ENCODE assay signal across 7 mouse cellular contexts in genomic region chr8:83662421-83662826, GRCm38 (mm10). TPM values are rescaled to one million over a fixed set of nuclear protein-coding genes. Genes with fewer than 3 reads are reported as not detected.
DNase-seq lines count a peak whose midpoint lies in the region; ATAC-seq and TF ChIP-seq lines count a peak whose summit lies in the region.

No protein-coding gene starts in this region.

- TF ChIP-seq POLR2A in small intestine, adult 2 months (IDR thresholded peaks at IDR 0.05; ENCODE audit: low read depth, low read length): no peak; the same call in 1 of the 2 replicates

- no peak overlapping the region for H3K4me3 ChIP-seq in intestine, embryonic 16.5 days (ENCODE audit: low read length)
- H3K4me3 ChIP-seq in midbrain, embryonic 11.5 days (ENCODE audit: low read depth, low read length): no peak overlapping the region
- no peak overlapping the region for H3K4me3 ChIP-seq in small intestine, adult 2 months (ENCODE audit: low read depth, low read length)

- peak overlapping the region; percentile 72 for H3K27ac ChIP-seq in intestine, embryonic 16.5 days (ENCODE audit: low read length)
- H3K27ac ChIP-seq in midbrain, embryonic 11.5 days (ENCODE audit: low read depth, low read length): no peak overlapping the region
- H3K27ac ChIP-seq in small intestine, adult 2 months (ENCODE audit: insufficient read depth, low read depth, low read length): no peak overlapping the region

- H3K4me1 ChIP-seq in intestine, embryonic 16.5 days (ENCODE audit: control insufficient read depth, insufficient read depth, low read length): peaks cover 66% of the 10 kb centered on the region
- H3K4me1 ChIP-seq in midbrain, embryonic 11.5 days (ENCODE audit: control insufficient read depth, insufficient read depth, low read length): peaks cover 17% of the 10 kb centered on the region
- peaks cover 19% of the 10 kb centered on the region for H3K4me1 ChIP-seq in small intestine, adult 2 months (ENCODE audit: control insufficient read depth, insufficient read depth, insufficient read length, low read length)

- peak; percentile 95 for TF ChIP-seq CTCF in small intestine, adult 2 months (IDR thresholded peaks at IDR 0.05; ENCODE audit: extremely low read depth, insufficient read length, insufficient replicate concordance, low read depth, low read length)

- H3K4me2 ChIP-seq in intestine, embryonic 16.5 days (ENCODE audit: low read depth, low read length): 0 out of 2 replicates have a peak overlapping the region, but pooled peaks have one; percentile 14
- H3K4me2 ChIP-seq in midbrain, embryonic 11.5 days: no peak overlapping the region

- peak; percentile 59 for ATAC-seq in intestine, embryonic 16.5 days
- ATAC-seq in midbrain, embryonic 11.5 days (ENCODE audit: low FRiP score): peak; percentile 58

- H3K9ac ChIP-seq in intestine, embryonic 16.5 days (ENCODE audit: low read depth, low read length): peak overlapping the region; percentile 44
- H3K9ac ChIP-seq in midbrain, embryonic 11.5 days (ENCODE audit: low read length): no peak overlapping the region

- no peaks in the 10 kb centered on the region for H3K9me3 ChIP-seq in intestine, embryonic 16.5 days (ENCODE audit: control insufficient read depth, low read length)
- H3K9me3 ChIP-seq in midbrain, embryonic 11.5 days (ENCODE audit: control insufficient read depth, low read length): no peaks in the 10 kb centered on the region

- no peaks in the 10 kb centered on the region for H3K27me3 ChIP-seq in intestine, embryonic 16.5 days (replicated peaks; ENCODE audit: control insufficient read depth, insufficient read depth, low read length)
- H3K27me3 ChIP-seq in midbrain, embryonic 11.5 days (ENCODE audit: control insufficient read depth, insufficient read depth, low read length): peaks cover under 1% of the 10 kb centered on the region
- no peaks in the 10 kb centered on the region for H3K27me3 ChIP-seq in small intestine, adult 2 months (ENCODE audit: control insufficient read depth, insufficient read depth, low read length)

- H3K36me3 ChIP-seq in intestine, embryonic 16.5 days (ENCODE audit: control insufficient read depth, insufficient read depth, low read length): no peaks in the 10 kb centered on the region
- no peaks in the 10 kb centered on the region; the same call in 1 of the 2 replicates for H3K36me3 ChIP-seq in midbrain, embryonic 11.5 days (ENCODE audit: control insufficient read depth, insufficient read depth, low read length)
- no peaks in the 10 kb centered on the region for H3K36me3 ChIP-seq in small intestine, adult 2 months (ENCODE audit: control insufficient read depth, insufficient read depth, low read length)

- 13% methylated on average over 4 of the region's 4 CpGs for WGBS in intestine, embryonic 16.5 days
- 9% methylated on average over 4 of the region's 4 CpGs for WGBS in midbrain, embryonic 11.5 days
- WGBS in small intestine, adult 2 months: 5% methylated on average over 4 of the region's 4 CpGs

- intact Hi-C loops in gastrocnemius, postnatal 36 days (cut with DNase I): loop anchor here (5.0 kb wide), 2 partner anchors 235 to 295 kb away; partner anchors contain the start of genes Asf1b and Gm10644
- intact Hi-C loops in left cerebral cortex, postnatal 36 days (cut with DNase I): loop anchor here (5.0 kb wide), 2 partner anchors 35 to 235 kb away; partner anchors contain the start of gene Pkn1

- peak; percentile 86 to 90 for DNase-seq in adrenal gland, adult 18-20 months (ENCODE audit: low spot score in 2 of 2)
- DNase-seq in embryo, embryonic 11 days: peak; percentile 90
- peak; percentile 88 to 94 for DNase-seq in gastrocnemius, postnatal 36 days
- peak; percentile 84 to 85 for DNase-seq in left cerebral cortex, postnatal 36 days (ENCODE audit: low spot score in 2 of 2)
- peak; percentile 99 for DNase-seq in midbrain, embryonic 11.5 days (ENCODE audit: low spot score, missing footprints)

RNA-seq across cellular contexts. Expression of gene Ptger1, which starts 4.1 kb away (rescaled TPM):
- under 1 TPM; 0.45 to 0.99 TPM for total RNA-seq in adrenal gland, adult 18-20 months (2021)
- total RNA-seq in gastrocnemius, postnatal 36 days (2021): under 1 TPM; 0.10 to 0.12 TPM
- 1.2 and 1.5 TPM in 2 replicates for polyA plus RNA-seq in intestine, embryonic 16.5 days (2015; fragmentation: Nextera tagmentation; extraction: Ambion mirVana)
- total RNA-seq in left cerebral cortex, postnatal 36 days (2021): 1 to 10 TPM; 1.1 to 1.2 TPM
- 0.31 and 0.37 TPM in 2 replicates for polyA plus RNA-seq in midbrain, embryonic 11.5 days (2014; fragmentation: Nextera tagmentation; extraction: Ambion mirVana)
- 2.9 and 3.0 TPM in 2 replicates for polyA plus RNA-seq in small intestine, adult 2 months (2012; rRNA removed)

RNA-seq across cellular contexts. Expression of gene Gipc1, which starts 9.9 kb away (rescaled TPM):
- total RNA-seq in adrenal gland, adult 18-20 months (2021): 10 to 100 TPM; 26.2 to 29.8 TPM
- total RNA-seq in gastrocnemius, postnatal 36 days (2021): 10 to 100 TPM; 16.7 to 17.8 TPM
- 153 and 171 TPM in 2 replicates for polyA plus RNA-seq in intestine, embryonic 16.5 days (2015; fragmentation: Nextera tagmentation; extraction: Ambion mirVana)
- total RNA-seq in left cerebral cortex, postnatal 36 days (2021): 100 to 1,000 TPM in 1 of 2 experiments, 10 to 100 TPM in 1; 89.8 to 105 TPM
- 184 TPM in 2 replicates for polyA plus RNA-seq in midbrain, embryonic 11.5 days (2014; fragmentation: Nextera tagmentation; extraction: Ambion mirVana)
- polyA plus RNA-seq in small intestine, adult 2 months (2012; rRNA removed): 23.4 and 35.5 TPM in 2 replicates

RNA-seq across cellular contexts. Expression of gene Pkn1, which starts 36.6 kb away (rescaled TPM):
- 100 to 1,000 TPM; 124 to 126 TPM for total RNA-seq in adrenal gland, adult 18-20 months (2021)
- total RNA-seq in gastrocnemius, postnatal 36 days (2021): 10 to 100 TPM; 30.6 to 33.7 TPM
- 19.9 and 29.6 TPM in 2 replicates for polyA plus RNA-seq in intestine, embryonic 16.5 days (2015; fragmentation: Nextera tagmentation; extraction: Ambion mirVana)
- total RNA-seq in left cerebral cortex, postnatal 36 days (2021): 10 to 100 TPM; 52.9 to 65.1 TPM
- polyA plus RNA-seq in midbrain, embryonic 11.5 days (2014; fragmentation: Nextera tagmentation; extraction: Ambion mirVana): 18.6 and 20.3 TPM in 2 replicates
- 59.5 and 117 TPM in 2 replicates for polyA plus RNA-seq in small intestine, adult 2 months (2012; rRNA removed)

RNA-seq across cellular contexts. Expression of gene Ddx39, which starts 52.6 kb away (rescaled TPM):
- total RNA-seq in adrenal gland, adult 18-20 months (2021): 10 to 100 TPM; 17.5 to 20.5 TPM
- 10 to 100 TPM; 11.3 to 12.0 TPM for total RNA-seq in gastrocnemius, postnatal 36 days (2021)
- polyA plus RNA-seq in intestine, embryonic 16.5 days (2015; fragmentation: Nextera tagmentation; extraction: Ambion mirVana): 204 and 224 TPM in 2 replicates
- 10 to 100 TPM; 15.4 to 18.6 TPM for total RNA-seq in left cerebral cortex, postnatal 36 days (2021)
- 223 and 253 TPM in 2 replicates for polyA plus RNA-seq in midbrain, embryonic 11.5 days (2014; fragmentation: Nextera tagmentation; extraction: Ambion mirVana)
- polyA plus RNA-seq in small intestine, adult 2 months (2012; rRNA removed): 26.5 and 39.2 TPM in 2 replicates

RNA-seq across cellular contexts. Expression of gene Dnajb1, which starts 54.4 kb away (rescaled TPM):
- total RNA-seq in adrenal gland, adult 18-20 months (2021): 10 to 100 TPM; 75.9 to 83.0 TPM
- 1 to 10 TPM; 5.2 to 5.8 TPM for total RNA-seq in gastrocnemius, postnatal 36 days (2021)
- polyA plus RNA-seq in intestine, embryonic 16.5 days (2015; fragmentation: Nextera tagmentation; extraction: Ambion mirVana): 46.7 and 52.0 TPM in 2 replicates
- total RNA-seq in left cerebral cortex, postnatal 36 days (2021): 10 to 100 TPM; 49.4 to 54.2 TPM
- polyA plus RNA-seq in midbrain, embryonic 11.5 days (2014; fragmentation: Nextera tagmentation; extraction: Ambion mirVana): 61.1 and 71.3 TPM in 2 replicates
- 21.1 and 34.0 TPM in 2 replicates for polyA plus RNA-seq in small intestine, adult 2 months (2012; rRNA removed)
